Mouse (Mus musculus) neural tube, embryonic 15.5 days (tissue): ENCODE measurements around the gene Uncx. TPM values are rescaled to one million over a fixed set of nuclear protein-coding genes. Genes with fewer than 3 reads are reported as not detected.

ENCODE experiments used
- ATAC-seq: fragments of 200-750 bp; cut with Nextera tagmentation; 2 replicates; pipeline ENCODE4 v1.8.0; 2017; ENCODE audit warnings: mild to moderate bottlenecking, moderate TSS enrichment, moderate library complexity; ENCODE audit not compliant: low FRiP score
- H3K27ac ChIP-seq: fragments of 300-500 bp; sonication (generic); replicated peaks from 2 replicates; pipeline ENCODE4 v1.5.1; 2015; ENCODE audit warnings: mild to moderate bottlenecking, inconsistent platforms
- H3K27me3 ChIP-seq: fragments of 300-500 bp; sonication (generic); replicated peaks from 2 replicates; pipeline ENCODE4 v1.6.1; 2015; ENCODE audit warnings: inconsistent platforms
- H3K36me3 ChIP-seq: fragments of 300-500 bp; sonication (generic); 2 replicates; pipeline ENCODE4 v1.6.1; 2015; ENCODE audit warnings: inconsistent platforms
- H3K4me1 ChIP-seq: fragments of 300-500 bp; sonication (generic); 2 replicates; pipeline ENCODE4 v1.6.1; 2015; ENCODE audit warnings: inconsistent platforms
- H3K4me2 ChIP-seq: fragments of 300-500 bp; sonication (generic); 2 replicates; pipeline ENCODE4 v1.6.1; 2015; ENCODE audit warnings: inconsistent platforms, mild to moderate bottlenecking, moderate library complexity
- H3K4me3 ChIP-seq: fragments of 300-500 bp; sonication (generic); replicated peaks from 2 replicates; pipeline ENCODE4 v1.5.1; 2015; ENCODE audit warnings: mild to moderate bottlenecking, inconsistent platforms
- H3K9ac ChIP-seq: fragments of 300-500 bp; sonication (generic); replicated peaks from 2 replicates; pipeline ENCODE4 v1.6.1; 2015; ENCODE audit warnings: mild to moderate bottlenecking, inconsistent platforms
- H3K9me3 ChIP-seq: fragments of 300-500 bp; sonication (generic); replicated peaks from 2 replicates; pipeline ENCODE4 v1.6.1; 2016; ENCODE audit warnings: inconsistent platforms
- WGBS: fragments of 180-500 bp; shearing (Covaris S2); methylation state at CpG from one replicate; pipeline ENCODE4 v1.1.7; 2015; ENCODE audit warnings: mixed read lengths; 5-methylcytosine and 5-hydroxymethylcytosine counted together
- polyA plus RNA-seq: library from polyadenylated mRNA; unstranded; fragments of >200 nt; fragmentation: Nextera tagmentation; extraction: Ambion mirVana; gene quantifications from 2 replicates; pipeline ENCODE4 v1.2.1, GENCODE M21; 2015

The Uncx gene
- polyA plus RNA-seq, 1 experiment from 2014 or later, result 35.3 TPM

GRCm38 (mm10) chr5:139520069-139520834 lies 23.0 kb upstream of the Uncx start:
- no peak overlapping the region for H3K9ac ChIP-seq
- no peaks in the 10 kb centered on the region for H3K36me3 ChIP-seq
- no peak overlapping the region for H3K4me3 ChIP-seq
- peaks cover 41% of the 10 kb centered on the region for H3K27me3 ChIP-seq
- ATAC-seq, result no peak
- H3K9me3 ChIP-seq, result no peaks in the 10 kb centered on the region
- H3K4me1 ChIP-seq, result peaks cover 9% of the 10 kb centered on the region; the same call in 1 of the 2 replicates
- no peak overlapping the region for H3K4me2 ChIP-seq
- no peak overlapping the region for H3K27ac ChIP-seq
- 39% methylated on average over 14 of the region's 14 CpGs for WGBS

GRCm38 (mm10) chr5:139521987-139522386 lies 21.3 kb upstream of the Uncx start:
- Histone ChIP-seq H3K4me1 (0 out of 2 replicates have a peak, but pooled peaks cover 5% of the 10 kb centered on the region), H3K27me3 (peaks cover 47% of the 10 kb centered on the region), H3K4me3 (no peak overlapping the region), H3K4me2 (no peak overlapping the region), H3K27ac (no peak overlapping the region), H3K36me3 (no peaks in the 10 kb centered on the region), H3K9ac (no peak overlapping the region), H3K9me3 (no peaks in the 10 kb centered on the region)
- 63% methylated on average over 10 of the region's 10 CpGs for WGBS
- ATAC-seq, result no peak

- Histone ChIP-seq H3K9ac (no peak overlapping the region), H3K9me3 (no peaks in the 10 kb centered on the region)
Observed at GRCm38 (mm10) chr5:139528851-139529250, 14.4 kb upstream of the Uncx start.

GRCm38 (mm10) chr5:139535386-139535919 lies 7.8 kb upstream of the Uncx start:
- Histone ChIP-seq H3K27ac (peak overlapping the region; percentile 19; the same call in 1 of the 2 replicates), H3K36me3 (no peaks in the 10 kb centered on the region), H3K9ac (no peak overlapping the region), H3K4me1 (peaks cover 41% of the 10 kb centered on the region), H3K4me3 (no peak overlapping the region), H3K9me3 (no peaks in the 10 kb centered on the region), H3K27me3 (peaks cover 71% of the 10 kb centered on the region), H3K4me2 (0 out of 2 replicates have a peak overlapping the region, but pooled peaks have one; percentile 20)
- under 1% methylated on average over 34 of the region's 34 CpGs for WGBS
- no peak for ATAC-seq

More at GRCm38 (mm10) chr5:139528851-139529250, 14.4 kb upstream of the Uncx start:
- no peak for ATAC-seq
- Histone ChIP-seq H3K4me3 (no peak overlapping the region), H3K27ac (no peak overlapping the region), H3K4me1 (no peaks in the 10 kb centered on the region), H3K27me3 (peaks cover 78% of the 10 kb centered on the region), H3K4me2 (no peak overlapping the region), H3K36me3 (no peaks in the 10 kb centered on the region)
- WGBS, result 57% methylated on average over 7 of the region's 7 CpGs

GRCm38 (mm10) chr5:139536211-139536910 lies 6.9 kb upstream of the Uncx start:
- no peak overlapping the region for H3K4me2 ChIP-seq
- peak overlapping the region; percentile 61; the same call in 1 of the 2 replicates for H3K27ac ChIP-seq
- peak; percentile 60; the same call in 1 of the 2 replicates for ATAC-seq
- H3K27me3 ChIP-seq, result peaks cover 66% of the 10 kb centered on the region
- H3K36me3 ChIP-seq, result no peaks in the 10 kb centered on the region
- H3K4me3 ChIP-seq, result no peak overlapping the region
- WGBS, result 2% methylated on average over 26 of the region's 26 CpGs
- H3K4me1 ChIP-seq, result peaks cover 50% of the 10 kb centered on the region
- H3K9ac ChIP-seq, result no peak overlapping the region
- H3K9me3 ChIP-seq, result no peaks in the 10 kb centered on the region

- ATAC-seq, result no peak
- H3K4me1 ChIP-seq, result peaks cover 57% of the 10 kb centered on the region
- H3K9ac ChIP-seq, result no peak overlapping the region
- peak overlapping the region; percentile 68 for H3K27ac ChIP-seq
- H3K36me3 ChIP-seq, result no peaks in the 10 kb centered on the region
- WGBS, result 5% methylated on average over 18 of the region's 18 CpGs
- no peak overlapping the region for H3K4me2 ChIP-seq
- peaks cover 66% of the 10 kb centered on the region for H3K27me3 ChIP-seq
- no peaks in the 10 kb centered on the region for H3K9me3 ChIP-seq
- H3K4me3 ChIP-seq, result no peak overlapping the region
Observed at GRCm38 (mm10) chr5:139536911-139537738, 6.2 kb upstream of the Uncx start.

GRCm38 (mm10) chr5:139537739-139538135 lies 5.6 kb upstream of the Uncx start:
- WGBS, result 8% methylated on average over 3 of the region's 3 CpGs
- no peaks in the 10 kb centered on the region for H3K36me3 ChIP-seq
- no peak overlapping the region for H3K4me3 ChIP-seq
- peaks cover 65% of the 10 kb centered on the region for H3K27me3 ChIP-seq
- no peak overlapping the region for H3K4me2 ChIP-seq
- peak overlapping the region; percentile 68; the same call in 1 of the 2 replicates for H3K27ac ChIP-seq
- H3K9me3 ChIP-seq, result no peaks in the 10 kb centered on the region
- no peak overlapping the region for H3K9ac ChIP-seq
- peaks cover 57% of the 10 kb centered on the region for H3K4me1 ChIP-seq
- no peak for ATAC-seq

- Histone ChIP-seq H3K4me1 (peaks cover 52% of the 10 kb centered on the region), H3K4me3 (peak overlapping the region; percentile 29), H3K36me3 (no peaks in the 10 kb centered on the region), H3K27ac (peak overlapping the region; percentile 82), H3K4me2 (peak overlapping the region; percentile 49), H3K9ac (no peak overlapping the region; the same call in 1 of the 2 replicates), H3K27me3 (peaks cover 60% of the 10 kb centered on the region), H3K9me3 (no peaks in the 10 kb centered on the region)
- WGBS, result 1% methylated on average over 43 of the region's 44 CpGs
- ATAC-seq, result no peak
Observed at GRCm38 (mm10) chr5:139541151-139542042, 1.9 kb upstream of the Uncx start.

GRCm38 (mm10) chr5:139542043-139542365 lies 1.3 kb upstream of the Uncx start:
- Histone ChIP-seq H3K4me2 (peak overlapping the region; percentile 49; the same call in 1 of the 2 replicates), H3K27ac (peak overlapping the region; percentile 82; the same call in 1 of the 2 replicates), H3K4me1 (peaks cover 52% of the 10 kb centered on the region), H3K4me3 (no peak overlapping the region), H3K9me3 (no peaks in the 10 kb centered on the region), H3K9ac (no peak overlapping the region), H3K27me3 (peaks cover 62% of the 10 kb centered on the region), H3K36me3 (no peaks in the 10 kb centered on the region)
- no peak for ATAC-seq
- 0% methylated on average over 1 of the region's 1 CpGs for WGBS

- Histone ChIP-seq H3K36me3 (no peaks in the 10 kb centered on the region), H3K4me2 (peak overlapping the region; percentile 59), H3K4me1 (peaks cover 52% of the 10 kb centered on the region), H3K27ac (peak overlapping the region; percentile 84), H3K9me3 (no peaks in the 10 kb centered on the region), H3K9ac (no peak overlapping the region), H3K4me3 (no peak overlapping the region), H3K27me3 (peaks cover 62% of the 10 kb centered on the region)
- WGBS, result 3% methylated on average over 5 of the region's 5 CpGs
- no peak for ATAC-seq
Observed at GRCm38 (mm10) chr5:139542556-139542955, 738 bp upstream of the Uncx start.
